Mouse (Mus musculus) liver, adult 2 months (tissue): ENCODE data around the gene Plaur.

Experiments used
- CTCF ChIP-seq: fragments of 200-500 bp; IDR thresholded peaks from 2 replicates; pipeline ENCODE4 v1.5.1; 2011; ENCODE audit warnings: low read depth, low read length, control low read depth
- POLR2A ChIP-seq: fragments of 200-500 bp; IDR thresholded peaks from 2 replicates; pipeline ENCODE4 v1.6.1; 2011; ENCODE audit warnings: low read length, control low read depth; ENCODE audit not compliant: insufficient read depth; ENCODE audit errors: extremely low read depth

DNA sequence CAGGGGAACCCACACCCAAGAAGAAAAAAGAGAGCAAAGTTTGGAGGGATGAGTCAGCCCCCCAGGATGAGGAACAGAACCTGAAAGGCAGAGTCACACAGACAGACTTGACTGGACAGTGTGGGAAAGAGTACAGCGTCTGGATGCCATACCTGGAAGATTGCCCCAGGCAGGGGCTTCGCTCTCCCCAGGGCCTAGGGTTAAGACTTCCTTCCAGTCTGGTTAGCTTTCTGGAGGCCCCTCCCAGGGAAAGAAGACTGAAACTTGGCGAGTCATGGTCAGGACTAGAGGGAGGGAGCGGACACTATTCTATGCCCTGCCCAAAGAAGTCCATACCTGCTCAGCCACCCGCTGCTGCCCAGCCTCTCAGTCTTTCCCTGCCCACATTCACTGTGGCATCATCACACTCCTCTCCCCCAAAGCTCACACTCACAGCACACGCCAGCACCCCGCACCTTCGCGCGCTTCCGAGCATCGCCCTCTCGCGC is 18.7 kb downstream of the Plaur start:
- TF ChIP-seq CTCF (no peak), POLR2A (no peak)
